Mouse (Mus musculus) midbrain, embryonic 12.5 days (tissue): ENCODE data around the gene Plxnd1. TPM values are rescaled to one million over a fixed set of nuclear protein-coding genes. Genes with fewer than 3 reads are reported as not detected.
A peak's percentile ranks its signal among the peaks of the same experiment; 100 is the strongest.

Experiments
- ATAC-seq: fragments of 200-750 bp; cut with Nextera tagmentation; 2 replicates; pipeline ENCODE4 v1.8.0; 2017; ENCODE audit warnings: low read depth, moderate TSS enrichment, moderate library complexity; ENCODE audit not compliant: low FRiP score
- H3K27ac ChIP-seq: fragments of 300-500 bp; sonication (generic); replicated peaks from 2 replicates; pipeline ENCODE4 v1.5.1; 2016; ENCODE audit warnings: mild to moderate bottlenecking
- H3K27me3 ChIP-seq: fragments of 300-500 bp; sonication (generic); 2 replicates; pipeline ENCODE4 v1.6.1; 2016; ENCODE audit warnings: mild to moderate bottlenecking
- H3K36me3 ChIP-seq: fragments of 300-500 bp; sonication (generic); 2 replicates; pipeline ENCODE4 v1.6.1; 2016
- H3K4me1 ChIP-seq: fragments of 300-500 bp; sonication (generic); 2 replicates; pipeline ENCODE4 v1.6.1; 2016
- H3K4me2 ChIP-seq: fragments of 300-500 bp; sonication (generic); replicated peaks from 2 replicates; pipeline ENCODE4 v1.6.1; 2016; ENCODE audit warnings: mild to moderate bottlenecking, moderate library complexity
- H3K4me3 ChIP-seq: fragments of 300-500 bp; sonication (generic); 2 replicates; pipeline ENCODE4 v1.5.1; 2016; ENCODE audit warnings: mild to moderate bottlenecking
- H3K9ac ChIP-seq: fragments of 300-500 bp; sonication (generic); replicated peaks from 2 replicates; pipeline ENCODE4 v1.6.1; 2016; ENCODE audit warnings: mild to moderate bottlenecking, moderate library complexity
- H3K9me3 ChIP-seq: fragments of 300-500 bp; sonication (generic); 2 replicates; pipeline ENCODE4 v1.6.1; 2016; ENCODE audit warnings: mild to moderate bottlenecking
- WGBS: fragments of 180-500 bp; shearing (Covaris S2); methylation state at CpG from one replicate; pipeline ENCODE4 v1.1.7; 2016; 5-methylcytosine and 5-hydroxymethylcytosine counted together
- polyA plus RNA-seq: library from polyadenylated mRNA; unstranded; fragments of >200 nt; fragmentation: Nextera tagmentation; extraction: Ambion mirVana; gene quantifications from 2 replicates; pipeline ENCODE4 v1.2.1, GENCODE M21; 2016

The Plxnd1 gene
- polyA plus RNA-seq, 1 experiment from 2014 or later, result 15.9 TPM

DNA sequence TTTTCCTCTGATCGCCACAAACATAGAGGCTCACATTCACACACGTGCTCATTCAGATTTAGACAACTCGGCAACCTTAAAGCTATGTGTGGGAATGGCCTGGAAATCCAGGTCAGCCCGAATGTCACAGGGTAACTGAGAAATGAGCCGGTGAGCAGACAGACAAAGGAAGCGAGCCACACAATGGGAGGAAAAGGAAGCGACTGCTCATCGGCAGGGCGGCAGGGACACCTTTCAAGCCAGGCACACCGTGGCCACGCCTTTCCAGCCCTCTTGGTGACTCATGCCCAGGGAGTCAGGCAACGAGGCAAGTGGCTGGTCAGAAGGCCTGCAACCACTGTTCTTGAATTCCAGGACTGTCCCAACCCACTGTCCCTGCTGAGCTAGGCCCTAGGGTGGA lies 14.6 kb upstream of the Plxnd1 start:
- H3K9me3 ChIP-seq, result no peaks in the 10 kb centered on the region
- no peaks in the 10 kb centered on the region for H3K4me1 ChIP-seq
- no peak overlapping the region for H3K4me3 ChIP-seq
- H3K36me3 ChIP-seq, result no peaks in the 10 kb centered on the region
- H3K4me2 ChIP-seq, result no peak overlapping the region
- H3K9ac ChIP-seq, result no peak overlapping the region
- ATAC-seq, result no peak
- H3K27ac ChIP-seq, result no peak overlapping the region
- 52% methylated on average over 12 of the region's 12 CpGs for WGBS
- peaks cover 13% of the 10 kb centered on the region; the same call in 1 of the 2 replicates for H3K27me3 ChIP-seq

DNA sequence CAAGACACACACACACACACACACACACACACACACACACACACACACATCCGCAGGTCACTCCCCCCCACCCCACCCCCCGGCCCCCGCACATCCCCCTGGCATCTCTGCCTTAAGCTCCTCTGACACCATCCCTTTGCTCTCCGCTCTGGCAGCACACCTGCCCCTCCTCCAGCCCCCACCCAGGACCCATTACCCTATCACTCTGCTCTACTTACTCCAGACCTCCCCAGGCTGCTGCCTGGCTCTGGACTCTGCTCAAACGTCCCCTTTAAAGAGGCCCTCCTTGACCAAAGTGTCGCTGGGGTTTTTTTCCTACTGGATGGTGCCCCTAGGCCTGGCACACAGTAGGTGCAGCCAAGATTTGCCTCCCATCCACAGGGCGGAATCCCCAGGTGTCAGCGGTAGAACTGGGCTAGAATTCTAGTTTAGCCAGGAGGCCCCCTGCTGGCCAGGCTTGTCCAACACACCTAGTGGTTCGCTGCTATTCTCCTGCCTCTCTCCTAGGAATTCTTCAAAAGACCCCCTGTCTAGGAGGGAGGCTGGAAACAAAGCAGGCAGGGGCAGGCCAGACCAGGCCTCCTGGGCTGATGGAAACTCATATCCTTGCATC lies 12.9 kb upstream of the Plxnd1 start:
- Histone ChIP-seq H3K9ac (no peak overlapping the region), H3K27ac (no peak overlapping the region), H3K4me3 (no peak overlapping the region), H3K27me3 (peaks cover 15% of the 10 kb centered on the region; the same call in 1 of the 2 replicates), H3K36me3 (no peaks in the 10 kb centered on the region), H3K9me3 (no peaks in the 10 kb centered on the region), H3K4me2 (no peak overlapping the region), H3K4me1 (no peaks in the 10 kb centered on the region)
- WGBS, result 22% methylated on average over 8 of the region's 9 CpGs
- peak; percentile 24; the same call in 1 of the 2 replicates for ATAC-seq

DNA sequence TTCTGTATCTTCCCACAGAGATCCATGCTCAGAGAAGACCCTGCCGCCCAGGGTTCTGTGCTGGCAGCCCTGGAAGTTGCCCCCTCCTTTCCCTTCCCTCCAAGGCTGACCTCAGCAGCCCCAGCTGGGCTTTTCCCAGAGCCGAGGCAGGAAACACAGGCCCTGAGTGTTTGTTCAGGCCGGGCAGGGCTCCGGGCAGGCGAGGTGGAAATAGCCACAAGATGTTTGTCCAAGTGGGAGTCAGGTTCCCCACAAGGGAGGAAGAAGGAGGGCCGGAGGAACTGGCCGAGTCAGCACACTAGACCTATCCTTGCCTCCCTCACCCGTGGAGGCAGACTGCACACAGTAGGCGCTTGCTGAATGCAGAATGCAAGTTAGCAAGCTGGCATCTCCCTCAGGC lies 11.9 kb upstream of the Plxnd1 start:
- no peak overlapping the region for H3K4me2 ChIP-seq
- peaks cover 15% of the 10 kb centered on the region; the same call in 1 of the 2 replicates for H3K27me3 ChIP-seq
- WGBS, result 46% methylated on average over 9 of the region's 9 CpGs
- H3K36me3 ChIP-seq, result no peaks in the 10 kb centered on the region
- no peaks in the 10 kb centered on the region for H3K9me3 ChIP-seq
- no peaks in the 10 kb centered on the region for H3K4me1 ChIP-seq
- H3K27ac ChIP-seq, result no peak overlapping the region
- H3K4me3 ChIP-seq, result no peak overlapping the region
- H3K9ac ChIP-seq, result no peak overlapping the region
- ATAC-seq, result no peak

DNA sequence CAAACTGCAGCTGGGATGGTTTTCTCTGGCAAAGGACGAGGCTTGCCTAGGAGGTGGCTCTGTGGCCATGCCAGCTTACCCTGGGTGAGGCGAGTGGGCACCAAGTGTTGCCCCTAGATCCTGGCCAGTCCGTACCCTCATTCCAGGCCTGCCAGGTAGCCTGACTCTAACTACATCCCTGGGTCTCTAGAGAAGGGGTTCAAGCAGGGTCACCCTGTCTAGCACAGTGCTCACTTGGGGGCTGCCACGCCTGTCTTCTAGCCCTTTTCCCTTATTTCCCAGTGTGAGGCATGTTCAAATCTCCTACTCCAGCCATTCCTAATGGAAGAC lies 11.1 kb upstream of the Plxnd1 start:
- H3K4me1 ChIP-seq, result no peaks in the 10 kb centered on the region
- no peaks in the 10 kb centered on the region for H3K9me3 ChIP-seq
- no peak overlapping the region for H3K27ac ChIP-seq
- 82% methylated on average over 4 of the region's 4 CpGs for WGBS
- no peak overlapping the region for H3K4me2 ChIP-seq
- H3K36me3 ChIP-seq, result no peaks in the 10 kb centered on the region
- H3K4me3 ChIP-seq, result no peak overlapping the region
- ATAC-seq, result no peak
- H3K9ac ChIP-seq, result no peak overlapping the region
- peaks cover 15% of the 10 kb centered on the region; the same call in 1 of the 2 replicates for H3K27me3 ChIP-seq

GRCm38 (mm10) chr6:116005275-116005958 lies 10.6 kb upstream of the Plxnd1 start:
- no peaks in the 10 kb centered on the region for H3K36me3 ChIP-seq
- no peak overlapping the region for H3K9ac ChIP-seq
- peaks cover 15% of the 10 kb centered on the region; the same call in 1 of the 2 replicates for H3K27me3 ChIP-seq
- no peak overlapping the region for H3K4me3 ChIP-seq
- H3K9me3 ChIP-seq, result no peaks in the 10 kb centered on the region
- no peak overlapping the region for H3K4me2 ChIP-seq
- no peak for ATAC-seq
- no peaks in the 10 kb centered on the region for H3K4me1 ChIP-seq
- H3K27ac ChIP-seq, result no peak overlapping the region
- WGBS, result 69% methylated on average over 17 of the region's 17 CpGs

- Histone ChIP-seq H3K36me3 (no peaks in the 10 kb centered on the region), H3K4me3 (no peak overlapping the region), H3K4me1 (no peaks in the 10 kb centered on the region), H3K9me3 (no peaks in the 10 kb centered on the region), H3K27me3 (peaks cover 15% of the 10 kb centered on the region; the same call in 1 of the 2 replicates), H3K9ac (no peak overlapping the region), H3K4me2 (no peak overlapping the region), H3K27ac (no peak overlapping the region)
- 88% methylated on average over 6 of the region's 6 CpGs for WGBS
- no peak for ATAC-seq
Measured at GRCm38 (mm10) chr6:116004716-116005115, 9.9 kb upstream of the Plxnd1 start.

- H3K9ac ChIP-seq, result 0 out of 2 replicates have a peak overlapping the region, but pooled peaks have one; percentile 28
- H3K4me2 ChIP-seq, result no peak overlapping the region
- peaks cover 15% of the 10 kb centered on the region; the same call in 1 of the 2 replicates for H3K27me3 ChIP-seq
- H3K4me3 ChIP-seq, result no peak overlapping the region
- WGBS, result 67% methylated on average over 7 of the region's 7 CpGs
- H3K4me1 ChIP-seq, result no peaks in the 10 kb centered on the region
- H3K9me3 ChIP-seq, result no peaks in the 10 kb centered on the region
- no peaks in the 10 kb centered on the region for H3K36me3 ChIP-seq
- no peak for ATAC-seq
- H3K27ac ChIP-seq, result no peak overlapping the region
Measured at GRCm38 (mm10) chr6:116004069-116004468, 9.3 kb upstream of the Plxnd1 start.

GRCm38 (mm10) chr6:116003516-116003915 lies 8.7 kb upstream of the Plxnd1 start:
- 0 out of 2 replicates have a peak overlapping the region, but pooled peaks have one; percentile 28 for H3K9ac ChIP-seq
- no peak overlapping the region for H3K4me3 ChIP-seq
- no peak overlapping the region for H3K4me2 ChIP-seq
- H3K27ac ChIP-seq, result no peak overlapping the region
- H3K36me3 ChIP-seq, result no peaks in the 10 kb centered on the region
- no peak for ATAC-seq
- WGBS, result 68% methylated on average over 5 of the region's 5 CpGs
- H3K4me1 ChIP-seq, result no peaks in the 10 kb centered on the region
- H3K9me3 ChIP-seq, result no peaks in the 10 kb centered on the region
- H3K27me3 ChIP-seq, result peaks cover 15% of the 10 kb centered on the region; the same call in 1 of the 2 replicates

GRCm38 (mm10) chr6:116002311-116003104 lies 7.7 kb upstream of the Plxnd1 start:
- Histone ChIP-seq H3K36me3 (no peaks in the 10 kb centered on the region), H3K4me3 (no peak overlapping the region), H3K4me1 (peaks cover 5% of the 10 kb centered on the region; the same call in 1 of the 2 replicates), H3K4me2 (no peak overlapping the region), H3K9ac (no peak overlapping the region), H3K9me3 (no peaks in the 10 kb centered on the region), H3K27ac (no peak overlapping the region), H3K27me3 (peaks cover 15% of the 10 kb centered on the region; the same call in 1 of the 2 replicates)
- no peak for ATAC-seq
- WGBS, result 74% methylated on average over 12 of the region's 12 CpGs

DNA sequence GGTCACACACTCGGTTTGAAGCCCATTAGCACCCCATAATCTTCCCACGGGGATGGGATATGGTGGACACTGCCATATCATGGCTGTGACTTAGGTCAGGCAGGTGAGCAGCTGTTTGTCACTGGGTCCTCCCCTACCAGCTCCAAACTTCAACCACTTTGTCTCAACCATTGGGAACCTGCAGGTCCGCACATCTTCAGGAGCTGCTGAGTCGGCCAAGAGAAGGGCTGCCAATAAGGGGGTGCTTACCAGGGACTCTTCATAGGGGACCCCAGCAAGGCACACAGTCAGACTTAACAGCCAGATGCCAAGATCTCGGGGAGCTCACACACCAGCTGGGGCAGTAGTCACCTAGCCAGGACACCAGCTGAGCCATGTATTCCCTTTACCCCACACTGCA lies 6.0 kb upstream of the Plxnd1 start:
- WGBS, result 88% methylated on average over 5 of the region's 5 CpGs

DNA sequence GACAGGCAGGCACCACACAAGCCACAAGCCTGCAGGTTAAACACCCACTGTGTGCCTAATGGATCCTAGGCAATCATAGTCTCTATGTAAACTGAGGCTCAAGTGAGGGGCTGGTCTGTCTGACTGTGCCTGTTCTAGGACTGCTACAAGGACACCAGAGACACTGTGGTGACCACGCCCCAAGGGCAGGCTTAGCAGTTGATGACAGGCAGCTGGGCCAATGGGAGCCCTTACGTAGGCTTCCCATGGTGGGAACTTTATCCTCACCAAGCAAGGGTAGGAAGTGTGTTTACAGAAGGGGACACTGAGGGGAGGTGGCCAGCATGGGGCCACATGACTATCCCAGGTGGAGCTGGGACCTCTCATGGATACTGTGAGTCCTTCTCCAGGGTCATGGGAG lies 4.4 kb upstream of the Plxnd1 start:
- peaks cover 26% of the 10 kb centered on the region for H3K27me3 ChIP-seq
- H3K4me3 ChIP-seq, result no peak overlapping the region
- WGBS, result 67% methylated on average over 2 of the region's 2 CpGs
- H3K27ac ChIP-seq, result no peak overlapping the region
- no peak for ATAC-seq
- no peak overlapping the region for H3K9ac ChIP-seq
- H3K4me2 ChIP-seq, result no peak overlapping the region
- no peaks in the 10 kb centered on the region for H3K36me3 ChIP-seq
- H3K9me3 ChIP-seq, result no peaks in the 10 kb centered on the region
- H3K4me1 ChIP-seq, result peaks cover 9% of the 10 kb centered on the region

More for the DNA sequence above, 6.0 kb upstream of the Plxnd1 start:
- Histone ChIP-seq H3K36me3 (no peaks in the 10 kb centered on the region), H3K4me3 (no peak overlapping the region), H3K9ac (no peak overlapping the region), H3K27me3 (peaks cover 17% of the 10 kb centered on the region), H3K4me1 (peaks cover 5% of the 10 kb centered on the region; the same call in 1 of the 2 replicates), H3K27ac (no peak overlapping the region), H3K4me2 (no peak overlapping the region), H3K9me3 (no peaks in the 10 kb centered on the region)
- no peak for ATAC-seq

GRCm38 (mm10) chr6:115998758-115999157 lies 4.0 kb upstream of the Plxnd1 start:
- peaks cover 30% of the 10 kb centered on the region for H3K27me3 ChIP-seq
- H3K27ac ChIP-seq, result no peak overlapping the region
- no peaks in the 10 kb centered on the region for H3K36me3 ChIP-seq
- 71% methylated on average over 7 of the region's 7 CpGs for WGBS
- H3K4me2 ChIP-seq, result no peak overlapping the region
- no peak overlapping the region for H3K9ac ChIP-seq
- H3K4me1 ChIP-seq, result peaks cover 14% of the 10 kb centered on the region
- H3K4me3 ChIP-seq, result no peak overlapping the region
- no peak for ATAC-seq
- no peaks in the 10 kb centered on the region for H3K9me3 ChIP-seq
